Mouse (Mus musculus): ENCODE measurements around the gene Rbm34. TPM values are rescaled to one million over a fixed set of nuclear protein-coding genes. Genes with fewer than 3 reads are reported as not detected.
"Not testable (repeated sequence)": the region's sequence is repeated elsewhere in the genome, so short reads cannot be mapped to it uniquely, and the experiment has no call there.

Gene Rbm34
- polyA plus RNA-seq, 1 experiment from 2014 or later = 28.9 TPM

- no peak for DNase-seq (ENCODE audit: low spot score)
Observed at GRCm38 (mm10) chr8:126927058-126927457, 43.8 kb downstream of the Rbm34 start.

GRCm38 (mm10) chr8:126922981-126923380, 47.9 kb downstream of the Rbm34 start:
- H3K27ac ChIP-seq = no peak overlapping the region
- H3K27me3 ChIP-seq (ENCODE audit: low read depth, poor library complexity, severe bottlenecking) = no peaks in the 10 kb centered on the region
- no peaks in the 10 kb centered on the region for H3K9me3 ChIP-seq (replicated peaks)
- no peak overlapping the region for H3K4me3 ChIP-seq
- 91% methylated on average over 7 of the region's 7 CpGs for WGBS
- H3K4me1 ChIP-seq = peaks cover 11% of the 10 kb centered on the region
- H3K36me3 ChIP-seq = peaks cover 32% of the 10 kb centered on the region
- DNase-seq (ENCODE audit: low spot score) = no peak

More at GRCm38 (mm10) chr8:126927058-126927457, 43.8 kb downstream of the Rbm34 start:
- Histone ChIP-seq H3K4me3 (no peak overlapping the region), H3K9me3 (replicated peaks) (no peaks in the 10 kb centered on the region), H3K36me3 (peaks cover 68% of the 10 kb centered on the region), H3K27ac (no peak overlapping the region), H3K27me3 (ENCODE audit: low read depth, poor library complexity, severe bottlenecking) (no peaks in the 10 kb centered on the region), H3K4me1 (no peaks in the 10 kb centered on the region)
- 75% methylated on average over 1 of the region's 1 CpGs for WGBS

DNA sequence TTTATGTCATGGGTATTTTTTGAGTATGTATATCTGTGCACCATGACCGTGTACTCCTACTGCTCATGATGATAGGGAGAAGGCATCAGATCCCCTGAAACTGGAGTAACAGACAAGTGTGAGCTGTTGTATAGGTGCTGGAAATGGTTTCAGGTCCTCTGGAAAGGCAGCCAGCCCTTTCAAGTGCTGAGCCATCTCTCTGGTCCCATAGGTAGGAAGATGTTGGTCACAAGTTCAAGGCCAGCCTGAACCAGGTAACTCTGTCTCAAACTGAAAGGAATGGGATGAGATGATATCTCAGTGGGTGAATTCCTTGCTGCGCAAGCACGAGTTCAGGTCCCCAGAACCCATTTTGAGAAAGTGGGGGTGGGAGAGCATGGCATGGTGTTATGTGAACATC, 49.4 kb downstream of the Rbm34 start:
- 91% methylated on average over 3 of the region's 3 CpGs for WGBS
- Histone ChIP-seq H3K9me3 (replicated peaks) (no peaks in the 10 kb centered on the region), H3K27ac (no peak overlapping the region), H3K4me1 (peaks cover 11% of the 10 kb centered on the region), H3K36me3 (peaks cover 18% of the 10 kb centered on the region), H3K4me3 (no peak overlapping the region), H3K27me3 (ENCODE audit: low read depth, poor library complexity, severe bottlenecking) (no peaks in the 10 kb centered on the region)
- no peak for DNase-seq (ENCODE audit: low spot score)

DNA sequence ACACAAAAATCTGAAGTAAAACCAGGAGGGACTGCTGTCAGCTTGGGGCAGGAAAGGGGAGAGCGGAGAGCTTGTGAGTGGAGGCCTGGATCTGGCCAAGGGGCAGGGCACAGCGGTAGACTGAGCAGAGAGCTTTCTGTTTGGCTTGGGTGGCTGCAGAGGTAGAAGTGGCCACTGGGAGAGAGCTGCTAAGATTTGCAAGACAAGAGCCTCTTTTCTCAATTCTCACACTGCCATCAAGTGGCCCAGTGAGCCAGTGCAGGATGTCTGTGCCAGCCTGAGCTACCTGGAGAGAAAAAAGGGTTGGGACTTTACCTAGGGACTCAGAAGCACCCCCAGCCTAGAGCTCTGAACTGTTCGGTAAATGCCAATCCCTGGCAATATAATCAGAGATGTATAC, 50.0 kb downstream of the Rbm34 start:
- Histone ChIP-seq H3K27ac (peak overlapping the region; percentile 33; the same call in 1 of the 2 replicates), H3K4me3 (no peak overlapping the region), H3K4me1 (peaks cover 11% of the 10 kb centered on the region), H3K9me3 (replicated peaks) (no peaks in the 10 kb centered on the region), H3K27me3 (ENCODE audit: low read depth, poor library complexity, severe bottlenecking) (no peaks in the 10 kb centered on the region), H3K36me3 (peaks cover 12% of the 10 kb centered on the region)
- peak; percentile 62 for DNase-seq (ENCODE audit: low spot score)
- 26% methylated on average over 3 of the region's 3 CpGs for WGBS

GRCm38 (mm10) chr8:126920386-126920785, 50.5 kb downstream of the Rbm34 start:
- Histone ChIP-seq H3K9me3 (replicated peaks) (no peaks in the 10 kb centered on the region), H3K4me1 (peaks cover 11% of the 10 kb centered on the region), H3K27ac (peak overlapping the region; percentile 33; the same call in 1 of the 2 replicates), H3K27me3 (ENCODE audit: low read depth, poor library complexity, severe bottlenecking) (no peaks in the 10 kb centered on the region), H3K36me3 (peaks cover 9% of the 10 kb centered on the region), H3K4me3 (no peak overlapping the region)
- 81% methylated on average over 6 of the region's 6 CpGs for WGBS
- DNase-seq (ENCODE audit: low spot score) = no peak

- Histone ChIP-seq H3K27me3 (ENCODE audit: low read depth, poor library complexity, severe bottlenecking) (no peaks in the 10 kb centered on the region), H3K4me1 (peaks cover 18% of the 10 kb centered on the region), H3K9me3 (replicated peaks) (no peaks in the 10 kb centered on the region), H3K36me3 (peaks cover 8% of the 10 kb centered on the region; the same call in 1 of the 2 replicates), H3K27ac (0 out of 2 replicates have a peak overlapping the region, but pooled peaks have one; percentile 38), H3K4me3 (no peak overlapping the region)
- DNase-seq (ENCODE audit: low spot score) = no peak
- WGBS = 95% methylated on average over 5 of the region's 5 CpGs
Observed at GRCm38 (mm10) chr8:126919703-126920102, 51.2 kb downstream of the Rbm34 start.

DNA sequence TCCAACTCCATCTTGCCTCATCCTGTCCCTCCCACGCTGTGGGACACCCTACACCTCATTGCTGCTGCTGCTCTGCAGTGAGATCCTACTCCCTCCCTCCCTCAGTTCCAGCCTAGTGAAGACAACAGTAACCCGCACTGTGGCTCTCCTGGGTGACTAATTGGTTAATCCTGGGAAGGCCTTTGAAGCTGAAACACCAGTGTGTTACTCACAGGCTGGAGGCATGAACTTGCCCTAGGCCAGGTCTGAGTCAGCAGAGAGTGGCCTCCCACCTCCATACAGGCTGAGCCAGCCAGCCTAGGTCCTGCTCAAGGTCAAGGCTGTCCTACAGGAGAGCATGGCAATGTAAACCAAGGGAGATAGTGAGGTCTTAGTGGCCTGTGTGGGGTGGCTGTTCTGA, 51.6 kb downstream of the Rbm34 start:
- H3K4me3 ChIP-seq = no peak overlapping the region
- peaks cover 8% of the 10 kb centered on the region; the same call in 1 of the 2 replicates for H3K36me3 ChIP-seq
- H3K27ac ChIP-seq = peak overlapping the region; percentile 38; the same call in 1 of the 2 replicates
- DNase-seq (ENCODE audit: low spot score) = no peak
- no peaks in the 10 kb centered on the region for H3K9me3 ChIP-seq (replicated peaks)
- WGBS = 36% methylated on average over 2 of the region's 2 CpGs
- no peaks in the 10 kb centered on the region for H3K27me3 ChIP-seq (ENCODE audit: low read depth, poor library complexity, severe bottlenecking)
- peaks cover 22% of the 10 kb centered on the region for H3K4me1 ChIP-seq

- H3K9me3 ChIP-seq (replicated peaks) = no peaks in the 10 kb centered on the region
- 93% methylated on average over 1 of the region's 1 CpGs for WGBS
- no peak overlapping the region for H3K4me3 ChIP-seq
- no peak overlapping the region for H3K27ac ChIP-seq
- no peaks in the 10 kb centered on the region for H3K27me3 ChIP-seq (ENCODE audit: low read depth, poor library complexity, severe bottlenecking)
- peaks cover 7% of the 10 kb centered on the region; the same call in 1 of the 2 replicates for H3K36me3 ChIP-seq
- DNase-seq (ENCODE audit: low spot score) = no peak
- H3K4me1 ChIP-seq = peaks cover 29% of the 10 kb centered on the region
Observed at GRCm38 (mm10) chr8:126918356-126918755, 52.5 kb downstream of the Rbm34 start.

DNA sequence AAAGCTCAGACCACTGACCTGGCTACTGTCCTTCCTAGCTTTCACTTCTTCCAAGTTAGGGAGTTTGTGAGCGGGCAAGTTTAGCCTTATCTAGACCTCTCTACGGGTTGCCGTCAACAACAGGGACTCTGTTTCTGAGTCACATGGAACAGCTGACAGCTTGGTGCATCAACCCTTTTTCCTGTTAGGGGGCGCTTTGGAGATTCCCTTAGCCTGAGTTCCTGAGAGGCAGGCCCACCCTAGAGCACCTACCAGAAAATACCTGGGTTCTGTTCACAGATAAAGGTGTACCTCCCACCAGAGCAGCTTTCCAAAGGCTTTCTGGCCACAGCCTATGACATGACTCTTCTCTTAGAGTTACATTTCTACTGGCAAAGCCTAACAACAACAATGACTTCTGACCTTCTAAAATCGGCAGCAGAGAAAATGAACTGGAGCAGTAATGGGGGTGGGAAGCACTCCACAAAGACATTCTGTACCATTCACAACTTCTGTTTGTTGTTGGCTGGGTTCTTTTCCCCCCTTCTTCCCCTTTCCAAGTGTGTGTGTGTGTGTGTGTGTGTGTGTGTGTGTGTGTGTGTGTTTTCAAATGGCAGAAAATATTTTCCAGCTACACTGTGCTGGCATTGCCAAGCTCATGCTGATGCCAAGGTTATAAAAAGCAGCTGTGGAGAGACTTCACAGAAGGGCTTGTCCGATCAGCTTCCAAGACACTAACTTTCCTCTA, 53.5 kb downstream of the Rbm34 start:
- no peak for DNase-seq (ENCODE audit: low spot score)
- H3K9me3 ChIP-seq (replicated peaks) = no peaks in the 10 kb centered on the region
- H3K27me3 ChIP-seq (ENCODE audit: low read depth, poor library complexity, severe bottlenecking) = no peaks in the 10 kb centered on the region
- 71% methylated on average over 6 of the region's 6 CpGs for WGBS
- H3K27ac ChIP-seq = no peak overlapping the region
- H3K4me3 ChIP-seq = no peak overlapping the region
- H3K4me1 ChIP-seq = peaks cover 34% of the 10 kb centered on the region
- 0 out of 2 replicates have a peak, but pooled peaks cover 4% of the 10 kb centered on the region for H3K36me3 ChIP-seq

GRCm38 (mm10) chr8:126916611-126917010, 54.3 kb downstream of the Rbm34 start:
- H3K27me3 ChIP-seq (ENCODE audit: low read depth, poor library complexity, severe bottlenecking) = 0 out of 2 replicates have a peak, but pooled peaks cover 4% of the 10 kb centered on the region
- H3K27ac ChIP-seq = no peak overlapping the region
- no peak overlapping the region for H3K4me3 ChIP-seq
- H3K36me3 ChIP-seq = no peaks in the 10 kb centered on the region
- H3K9me3 ChIP-seq (replicated peaks) = no peaks in the 10 kb centered on the region
- H3K4me1 ChIP-seq = peaks cover 34% of the 10 kb centered on the region
- 83% methylated on average over 4 of the region's 4 CpGs for WGBS
- DNase-seq (ENCODE audit: low spot score) = no peak

DNA sequence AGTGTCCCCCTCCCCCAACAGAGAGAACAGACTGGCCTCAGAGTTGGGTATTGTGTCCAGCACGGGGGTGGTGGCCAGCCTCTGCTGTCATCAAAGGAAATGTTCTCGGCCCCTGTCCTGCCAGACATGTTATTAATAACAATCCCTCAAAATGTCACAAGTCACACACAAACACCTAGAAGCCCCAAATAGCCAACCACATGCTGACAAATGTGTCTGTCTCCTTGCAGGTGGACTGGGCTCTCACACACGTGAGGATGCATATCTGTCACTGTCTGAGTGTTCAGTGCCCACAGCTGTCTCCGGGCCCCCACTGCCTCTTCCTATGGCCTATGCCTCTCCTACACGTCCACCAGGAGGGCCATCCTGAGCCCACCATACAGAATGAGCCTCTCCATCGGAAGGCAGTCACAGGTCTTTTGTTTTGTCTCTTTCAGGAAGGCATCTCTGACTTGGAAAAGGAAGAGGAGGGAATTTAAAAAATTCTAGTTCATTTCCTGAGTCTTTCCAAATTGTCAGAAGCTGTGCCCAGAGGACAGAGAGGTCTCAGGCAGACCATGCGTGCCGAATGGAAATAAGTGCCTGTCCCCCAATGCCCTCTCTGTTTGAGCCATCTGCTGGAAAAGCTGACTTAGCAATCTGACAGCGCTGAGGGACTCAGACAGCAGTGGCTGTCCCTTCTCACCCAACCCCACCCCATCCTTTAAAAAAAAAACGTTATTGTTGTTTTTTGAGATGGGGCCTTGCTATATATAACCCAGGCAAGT, 56.1 kb downstream of the Rbm34 start:
- H3K4me1 ChIP-seq = peaks cover 31% of the 10 kb centered on the region
- peaks cover 9% of the 10 kb centered on the region; the same call in 1 of the 2 replicates for H3K27me3 ChIP-seq (ENCODE audit: low read depth, poor library complexity, severe bottlenecking)
- 52% methylated on average over 10 of the region's 10 CpGs for WGBS
- DNase-seq (ENCODE audit: low spot score) = no peak
- no peak overlapping the region for H3K4me3 ChIP-seq
- H3K9me3 ChIP-seq (replicated peaks) = no peaks in the 10 kb centered on the region
- H3K27ac ChIP-seq = no peak overlapping the region
- H3K36me3 ChIP-seq = no peaks in the 10 kb centered on the region

- not testable (repeated sequence) for H3K27me3 ChIP-seq (ENCODE audit: low read depth, poor library complexity, severe bottlenecking); H3K36me3 ChIP-seq; DNase-seq (ENCODE audit: low spot score); H3K4me3 ChIP-seq; H3K27ac ChIP-seq; H3K9me3 ChIP-seq (replicated peaks)
- H3K4me1 ChIP-seq = peaks cover 32% of the 10 kb centered on the region
- WGBS = 72% methylated on average over 10 of the region's 10 CpGs
Observed at GRCm38 (mm10) chr8:126914107-126914490, 56.8 kb downstream of the Rbm34 start.
